Mouse (Mus musculus) limb, embryonic 11.5 days (tissue): Measurements from ENCODE around the gene Fbxl14. TPM values are rescaled to one million over a fixed set of nuclear protein-coding genes. Genes with fewer than 3 reads are reported as not detected.

ENCODE experiments used
- ATAC-seq: fragments of 200-750 bp; cut with Nextera tagmentation; 2 replicates; pipeline ENCODE4 v1.8.0; 2017; ENCODE audit warnings: low read depth; ENCODE audit not compliant: insufficient number of reproducible peaks, low FRiP score, low TSS enrichment
- DNase-seq: peaks from one replicate; pipeline ENCODE4 v3.0.0-alpha.2; 2015; ENCODE audit warnings: low spot score
- H3K27ac ChIP-seq: fragments of 300-500 bp; sonication (generic); replicated peaks from 2 replicates; pipeline ENCODE4 v1.5.1; 2014; ENCODE audit warnings: low read depth, mild to moderate bottlenecking, low read length
- H3K27me3 ChIP-seq: fragments of 300-500 bp; sonication (generic); 2 replicates; pipeline ENCODE4 v1.6.1; 2014; ENCODE audit warnings: mild to moderate bottlenecking, low read length, mixed read lengths; ENCODE audit not compliant: control insufficient read depth, insufficient read depth
- H3K36me3 ChIP-seq: fragments of 300-500 bp; sonication (generic); 2 replicates; pipeline ENCODE4 v1.6.1; 2014; ENCODE audit warnings: mild to moderate bottlenecking, low read length, moderate library complexity, mixed read lengths; ENCODE audit not compliant: control insufficient read depth, insufficient read depth
- H3K4me1 ChIP-seq: fragments of 300-500 bp; sonication (generic); 2 replicates; pipeline ENCODE4 v1.6.1; 2014; ENCODE audit warnings: low read length, mixed read lengths; ENCODE audit not compliant: control insufficient read depth, insufficient read depth
- H3K4me2 ChIP-seq: fragments of 300-500 bp; sonication (generic); 2 replicates; pipeline ENCODE4 v1.6.1; 2014; ENCODE audit warnings: low read depth, mild to moderate bottlenecking, moderate library complexity; ENCODE audit not compliant: severe bottlenecking
- H3K4me3 ChIP-seq: fragments of 300-500 bp; sonication (generic); 2 replicates; pipeline ENCODE4 v1.5.1; 2014; ENCODE audit warnings: low read depth, low read length
- H3K9ac ChIP-seq: fragments of 300-500 bp; sonication (generic); 2 replicates; pipeline ENCODE4 v1.6.1; 2014; ENCODE audit warnings: mild to moderate bottlenecking, low read length
- H3K9me3 ChIP-seq: fragments of 300-500 bp; sonication (generic); 2 replicates; pipeline ENCODE4 v1.6.1; 2016; ENCODE audit warnings: low read length; ENCODE audit not compliant: control insufficient read depth
- WGBS: fragments of 180-500 bp; shearing (Covaris S2); extraction: QIAGEN DNeasy Blood & Tissue Kit; methylation state at CpG from one replicate; pipeline ENCODE4 v1.1.7; 2014; 5-methylcytosine and 5-hydroxymethylcytosine counted together
- polyA plus RNA-seq: library from polyadenylated mRNA; unstranded; fragments of >200 nt; fragmentation: Nextera tagmentation; extraction: Ambion mirVana; gene quantifications from 2 replicates; pipeline ENCODE4 v1.2.1, GENCODE M21; 2014

The Fbxl14 gene
- polyA plus RNA-seq, 1 experiment from 2014 or later = 6.7 TPM

- WGBS = 94% methylated on average over 13 of the region's 13 CpGs
- DNase-seq (no peak), ATAC-seq (no peak)
- Histone ChIP-seq H3K4me2 (no peak overlapping the region), H3K27me3 (no peaks in the 10 kb centered on the region), H3K4me3 (no peak overlapping the region), H3K4me1 (no peaks in the 10 kb centered on the region), H3K9me3 (no peaks in the 10 kb centered on the region), H3K9ac (no peak overlapping the region), H3K27ac (no peak overlapping the region), H3K36me3 (no peaks in the 10 kb centered on the region)
Measured at GRCm38 (mm10) chr6:119509437-119510037, 30.1 kb downstream of the Fbxl14 start.

GRCm38 (mm10) chr6:119512701-119513100 lies 33.2 kb downstream of the Fbxl14 start:
- no peak for ATAC-seq
- Histone ChIP-seq H3K9ac (no peak overlapping the region), H3K4me1 (no peaks in the 10 kb centered on the region), H3K27ac (no peak overlapping the region), H3K9me3 (no peaks in the 10 kb centered on the region), H3K4me3 (no peak overlapping the region), H3K36me3 (no peaks in the 10 kb centered on the region), H3K27me3 (no peaks in the 10 kb centered on the region), H3K4me2 (no peak overlapping the region)
- 92% methylated on average over 11 of the region's 11 CpGs for WGBS
- no peak for DNase-seq

- Histone ChIP-seq H3K4me2 (no peak overlapping the region), H3K9ac (no peak overlapping the region), H3K27ac (no peak overlapping the region), H3K9me3 (no peaks in the 10 kb centered on the region), H3K36me3 (no peaks in the 10 kb centered on the region), H3K27me3 (no peaks in the 10 kb centered on the region), H3K4me3 (no peak overlapping the region), H3K4me1 (no peaks in the 10 kb centered on the region)
- ATAC-seq (no peak), DNase-seq (no peak)
- 81% methylated on average over 5 of the region's 5 CpGs for WGBS
Measured at GRCm38 (mm10) chr6:119513452-119513851, 34.0 kb downstream of the Fbxl14 start.

GRCm38 (mm10) chr6:119514085-119514484 lies 34.6 kb downstream of the Fbxl14 start:
- Histone ChIP-seq H3K4me2 (no peak overlapping the region), H3K4me3 (no peak overlapping the region), H3K4me1 (no peaks in the 10 kb centered on the region), H3K9me3 (no peaks in the 10 kb centered on the region), H3K27me3 (no peaks in the 10 kb centered on the region), H3K27ac (no peak overlapping the region), H3K9ac (no peak overlapping the region), H3K36me3 (no peaks in the 10 kb centered on the region)
- DNase-seq (no peak), ATAC-seq (no peak)
- WGBS = 90% methylated on average over 7 of the region's 7 CpGs

- Histone ChIP-seq H3K36me3 (no peaks in the 10 kb centered on the region), H3K4me3 (no peak overlapping the region), H3K4me1 (0 out of 2 replicates have a peak, but pooled peaks cover 5% of the 10 kb centered on the region), H3K4me2 (no peak overlapping the region), H3K27me3 (no peaks in the 10 kb centered on the region), H3K9ac (no peak overlapping the region), H3K9me3 (no peaks in the 10 kb centered on the region), H3K27ac (no peak overlapping the region)
- ATAC-seq (no peak), DNase-seq (no peak)
- 59% methylated on average over 9 of the region's 9 CpGs for WGBS
Measured at GRCm38 (mm10) chr6:119520731-119521130, 41.3 kb downstream of the Fbxl14 start.

- H3K27ac ChIP-seq = no peak overlapping the region
- no peaks in the 10 kb centered on the region for H3K27me3 ChIP-seq
- H3K9me3 ChIP-seq = no peaks in the 10 kb centered on the region
- DNase-seq (no peak), ATAC-seq (no peak)
- no peaks in the 10 kb centered on the region for H3K36me3 ChIP-seq
- 76% methylated on average over 3 of the region's 3 CpGs for WGBS
- H3K4me2 ChIP-seq = no peak overlapping the region
- H3K4me3 ChIP-seq = no peak overlapping the region
- no peak overlapping the region for H3K9ac ChIP-seq
- H3K4me1 ChIP-seq = 0 out of 2 replicates have a peak, but pooled peaks cover 5% of the 10 kb centered on the region
Measured at GRCm38 (mm10) chr6:119521482-119521900, 42.0 kb downstream of the Fbxl14 start.

- ATAC-seq = no peak
- Histone ChIP-seq H3K9me3 (no peaks in the 10 kb centered on the region), H3K4me1 (0 out of 2 replicates have a peak, but pooled peaks cover 5% of the 10 kb centered on the region), H3K36me3 (no peaks in the 10 kb centered on the region), H3K27ac (no peak overlapping the region), H3K27me3 (no peaks in the 10 kb centered on the region), H3K4me3 (no peak overlapping the region), H3K9ac (no peak overlapping the region), H3K4me2 (no peak overlapping the region)
- no peak for DNase-seq
- WGBS = 32% methylated on average over 3 of the region's 3 CpGs
Measured at GRCm38 (mm10) chr6:119521931-119522391, 42.5 kb downstream of the Fbxl14 start.

- no peak overlapping the region for H3K4me3 ChIP-seq
- no peaks in the 10 kb centered on the region for H3K9me3 ChIP-seq
- H3K4me1 ChIP-seq = 0 out of 2 replicates have a peak, but pooled peaks cover 5% of the 10 kb centered on the region
- no peaks in the 10 kb centered on the region for H3K27me3 ChIP-seq
- no peaks in the 10 kb centered on the region for H3K36me3 ChIP-seq
- H3K9ac ChIP-seq = no peak overlapping the region
- no peak overlapping the region for H3K27ac ChIP-seq
- no peak for ATAC-seq
- 84% methylated on average over 5 of the region's 5 CpGs for WGBS
- no peak for DNase-seq
- no peak overlapping the region for H3K4me2 ChIP-seq
Measured at GRCm38 (mm10) chr6:119526498-119526897, 47.0 kb downstream of the Fbxl14 start.

GRCm38 (mm10) chr6:119529659-119530058 lies 50.2 kb downstream of the Fbxl14 start:
- Histone ChIP-seq H3K9me3 (no peaks in the 10 kb centered on the region), H3K4me1 (no peaks in the 10 kb centered on the region), H3K9ac (no peak overlapping the region), H3K4me3 (no peak overlapping the region), H3K36me3 (no peaks in the 10 kb centered on the region), H3K27me3 (no peaks in the 10 kb centered on the region), H3K27ac (no peak overlapping the region), H3K4me2 (no peak overlapping the region)
- 95% methylated on average over 3 of the region's 3 CpGs for WGBS
- DNase-seq (no peak), ATAC-seq (no peak)
